Mouse (Mus musculus) neural tube, embryonic 13.5 days (tissue): ENCODE measurements around the gene Gpr84. TPM values are rescaled to one million over a fixed set of nuclear protein-coding genes. Genes with fewer than 3 reads are reported as not detected.

ENCODE experiments used
- ATAC-seq: fragments of 200-750 bp; cut with Nextera tagmentation; 2 replicates; pipeline ENCODE4 v1.8.0; 2017; ENCODE audit warnings: low read depth, mild to moderate bottlenecking, moderate TSS enrichment, moderate library complexity
- H3K27ac ChIP-seq: fragments of 300-500 bp; sonication (generic); replicated peaks from 2 replicates; pipeline ENCODE4 v1.5.1; 2015; ENCODE audit warnings: moderate library complexity, mild to moderate bottlenecking, inconsistent platforms
- H3K27me3 ChIP-seq: fragments of 300-500 bp; sonication (generic); 2 replicates; pipeline ENCODE4 v1.6.1; 2015; ENCODE audit warnings: mild to moderate bottlenecking, inconsistent platforms
- H3K36me3 ChIP-seq: fragments of 300-500 bp; sonication (generic); 2 replicates; pipeline ENCODE4 v1.6.1; 2015; ENCODE audit warnings: mild to moderate bottlenecking, inconsistent platforms
- H3K4me1 ChIP-seq: fragments of 300-500 bp; sonication (generic); replicated peaks from 2 replicates; pipeline ENCODE4 v1.6.1; 2015; ENCODE audit warnings: inconsistent platforms
- H3K4me2 ChIP-seq: fragments of 300-500 bp; sonication (generic); 2 replicates; pipeline ENCODE4 v1.6.1; 2015; ENCODE audit warnings: inconsistent platforms, mild to moderate bottlenecking, moderate library complexity
- H3K4me3 ChIP-seq: fragments of 300-500 bp; sonication (generic); 2 replicates; pipeline ENCODE4 v1.5.1; 2015; ENCODE audit warnings: mild to moderate bottlenecking, inconsistent platforms
- H3K9ac ChIP-seq: fragments of 300-500 bp; sonication (generic); 2 replicates; pipeline ENCODE4 v1.6.1; 2015; ENCODE audit warnings: moderate library complexity, mild to moderate bottlenecking, inconsistent platforms
- H3K9me3 ChIP-seq: fragments of 300-500 bp; sonication (generic); 2 replicates; pipeline ENCODE4 v1.6.1; 2016; ENCODE audit warnings: inconsistent platforms
- WGBS: fragments of 180-500 bp; shearing (Covaris S2); methylation state at CpG from one replicate; pipeline ENCODE4 v1.1.7; 2015; 5-methylcytosine and 5-hydroxymethylcytosine counted together
- polyA plus RNA-seq: library from polyadenylated mRNA; unstranded; fragments of >200 nt; fragmentation: Nextera tagmentation; extraction: Ambion mirVana; gene quantifications from 2 replicates; pipeline ENCODE4 v1.2.1, GENCODE M21; 2015

Gpr84 gene
- polyA plus RNA-seq, 1 experiment from 2014 or later, result 0.57 TPM

GRCm38 (mm10) chr15:103334194-103334593 is 23.8 kb upstream of the Gpr84 start:
- Histone ChIP-seq H3K4me2 (no peak overlapping the region), H3K27ac (no peak overlapping the region)
- ATAC-seq, result no peak

GRCm38 (mm10) chr15:103333738-103334137 is 23.3 kb upstream of the Gpr84 start:
- no peak for ATAC-seq
- H3K4me2 ChIP-seq, result no peak overlapping the region
- no peak overlapping the region for H3K27ac ChIP-seq
- WGBS, result 61% methylated on average over 5 of the region's 5 CpGs
- peaks cover 16% of the 10 kb centered on the region for H3K27me3 ChIP-seq
- H3K9me3 ChIP-seq, result no peaks in the 10 kb centered on the region
- H3K4me3 ChIP-seq, result no peak overlapping the region
- no peak overlapping the region for H3K9ac ChIP-seq
- no peaks in the 10 kb centered on the region for H3K36me3 ChIP-seq
- peaks cover 13% of the 10 kb centered on the region for H3K4me1 ChIP-seq

More at GRCm38 (mm10) chr15:103334194-103334593, 23.8 kb upstream of the Gpr84 start:
- Histone ChIP-seq H3K9me3 (no peaks in the 10 kb centered on the region), H3K36me3 (no peaks in the 10 kb centered on the region), H3K4me3 (no peak overlapping the region), H3K4me1 (peaks cover 17% of the 10 kb centered on the region), H3K9ac (0 out of 2 replicates have a peak overlapping the region, but pooled peaks have one; percentile 2), H3K27me3 (peaks cover 20% of the 10 kb centered on the region)
- 6% methylated on average over 2 of the region's 2 CpGs for WGBS

- no peaks in the 10 kb centered on the region for H3K36me3 ChIP-seq
- H3K27ac ChIP-seq, result no peak overlapping the region
- H3K9me3 ChIP-seq, result no peaks in the 10 kb centered on the region
- no peak for ATAC-seq
- WGBS, result 49% methylated on average over 5 of the region's 5 CpGs
- no peak overlapping the region for H3K4me3 ChIP-seq
- H3K4me2 ChIP-seq, result no peak overlapping the region
- peaks cover 10% of the 10 kb centered on the region for H3K27me3 ChIP-seq
- H3K4me1 ChIP-seq, result peaks cover 13% of the 10 kb centered on the region
- no peak overlapping the region for H3K9ac ChIP-seq
These were observed 22.7 kb upstream of the Gpr84 start for GRCm38 (mm10) chr15:103333081-103333615.

- peak overlapping the region; percentile 70 for H3K4me3 ChIP-seq
- H3K36me3 ChIP-seq, result peaks cover 14% of the 10 kb centered on the region
- no peaks in the 10 kb centered on the region for H3K27me3 ChIP-seq
- peak overlapping the region; percentile 79 for H3K27ac ChIP-seq
- H3K4me1 ChIP-seq, result peaks cover 39% of the 10 kb centered on the region
- peak; percentile 97 for ATAC-seq
- peak overlapping the region; percentile 84 for H3K4me2 ChIP-seq
- H3K9me3 ChIP-seq, result no peaks in the 10 kb centered on the region
- WGBS, result 1% methylated on average over 40 of the region's 40 CpGs
- peak overlapping the region; percentile 87 for H3K9ac ChIP-seq
These were observed 13.2 kb upstream of the Gpr84 start for GRCm38 (mm10) chr15:103323455-103324247.

GRCm38 (mm10) chr15:103323070-103323454 is 12.7 kb upstream of the Gpr84 start:
- H3K9ac ChIP-seq, result peak overlapping the region; percentile 87
- H3K27me3 ChIP-seq, result no peaks in the 10 kb centered on the region
- ATAC-seq, result peak; percentile 69
- H3K9me3 ChIP-seq, result no peaks in the 10 kb centered on the region
- peak overlapping the region; percentile 84 for H3K4me2 ChIP-seq
- H3K27ac ChIP-seq, result peak overlapping the region; percentile 79
- peak overlapping the region; percentile 70 for H3K4me3 ChIP-seq
- under 1% methylated on average over 19 of the region's 26 CpGs for WGBS
- peaks cover 43% of the 10 kb centered on the region for H3K4me1 ChIP-seq
- H3K36me3 ChIP-seq, result peaks cover 19% of the 10 kb centered on the region

- WGBS, result 46% methylated on average over 4 of the region's 4 CpGs
- Histone ChIP-seq H3K9me3 (no peaks in the 10 kb centered on the region), H3K4me3 (peak overlapping the region; percentile 70), H3K4me2 (peak overlapping the region; percentile 84), H3K4me1 (peaks cover 46% of the 10 kb centered on the region), H3K27me3 (no peaks in the 10 kb centered on the region), H3K27ac (0 out of 2 replicates have a peak overlapping the region, but pooled peaks have one; percentile 79), H3K9ac (peak overlapping the region; percentile 87), H3K36me3 (peaks cover 25% of the 10 kb centered on the region)
- no peak for ATAC-seq
These were observed 12.0 kb upstream of the Gpr84 start for GRCm38 (mm10) chr15:103322396-103322795.

- no peaks in the 10 kb centered on the region for H3K27me3 ChIP-seq
- H3K9ac ChIP-seq, result no peak overlapping the region
- 63% methylated on average over 1 of the region's 1 CpGs for WGBS
- no peak overlapping the region for H3K27ac ChIP-seq
- H3K4me1 ChIP-seq, result peaks cover 48% of the 10 kb centered on the region
- peaks cover 38% of the 10 kb centered on the region for H3K36me3 ChIP-seq
- H3K4me3 ChIP-seq, result no peak overlapping the region
- H3K9me3 ChIP-seq, result no peaks in the 10 kb centered on the region
- no peak for ATAC-seq
- H3K4me2 ChIP-seq, result 0 out of 2 replicates have a peak overlapping the region, but pooled peaks have one; percentile 84
These were observed 10.7 kb upstream of the Gpr84 start for GRCm38 (mm10) chr15:103321076-103321475.

- H3K27ac ChIP-seq, result peak overlapping the region; percentile 38
- whole genome bisulfite sequencing, result 82% methylated on average over 3 of the region's 3 CpGs
- H3K36me3 ChIP-seq, result peaks cover 47% of the 10 kb centered on the region
- no peak overlapping the region for H3K4me3 ChIP-seq
- H3K4me2 ChIP-seq, result no peak overlapping the region
- no peaks in the 10 kb centered on the region for H3K9me3 ChIP-seq
- no peak for ATAC-seq
- H3K9ac ChIP-seq, result no peak overlapping the region; the same call in 1 of the 2 replicates
- no peaks in the 10 kb centered on the region for H3K27me3 ChIP-seq
- peaks cover 67% of the 10 kb centered on the region for H3K4me1 ChIP-seq
These were observed 7.9 kb upstream of the Gpr84 start for GRCm38 (mm10) chr15:103318201-103318816.

GRCm38 (mm10) chr15:103317731-103318130 is 7.3 kb upstream of the Gpr84 start:
- H3K4me3 ChIP-seq, result no peak overlapping the region
- 81% methylated on average over 8 of the region's 8 CpGs for WGBS
- H3K9ac ChIP-seq, result no peak overlapping the region
- no peak for ATAC-seq
- no peaks in the 10 kb centered on the region for H3K9me3 ChIP-seq
- no peak overlapping the region for H3K4me2 ChIP-seq
- H3K27ac ChIP-seq, result peak overlapping the region; percentile 38; the same call in 1 of the 2 replicates
- H3K36me3 ChIP-seq, result peaks cover 52% of the 10 kb centered on the region
- H3K4me1 ChIP-seq, result peaks cover 70% of the 10 kb centered on the region
- H3K27me3 ChIP-seq, result no peaks in the 10 kb centered on the region

GRCm38 (mm10) chr15:103317120-103317519 is 6.7 kb upstream of the Gpr84 start:
- H3K4me1 ChIP-seq, result peaks cover 66% of the 10 kb centered on the region
- ATAC-seq, result no peak

GRCm38 (mm10) chr15:103315979-103316776 is 5.8 kb upstream of the Gpr84 start:
- 82% methylated on average over 10 of the region's 10 CpGs for WGBS
- Histone ChIP-seq H3K27me3 (no peaks in the 10 kb centered on the region), H3K27ac (0 out of 2 replicates have a peak overlapping the region, but pooled peaks have one; percentile 56), H3K36me3 (peaks cover 52% of the 10 kb centered on the region), H3K9ac (0 out of 2 replicates have a peak overlapping the region, but pooled peaks have one; percentile 31), H3K4me1 (peaks cover 56% of the 10 kb centered on the region), H3K4me2 (no peak overlapping the region), H3K4me3 (no peak overlapping the region), H3K9me3 (no peaks in the 10 kb centered on the region)
- no peak for ATAC-seq

More at GRCm38 (mm10) chr15:103317120-103317519, 6.7 kb upstream of the Gpr84 start:
- no peak overlapping the region for H3K4me3 ChIP-seq
- H3K27ac ChIP-seq, result no peak overlapping the region
- no peaks in the 10 kb centered on the region for H3K27me3 ChIP-seq
- H3K36me3 ChIP-seq, result peaks cover 52% of the 10 kb centered on the region
- peak overlapping the region; percentile 31; the same call in 1 of the 2 replicates for H3K9ac ChIP-seq
- no peaks in the 10 kb centered on the region for H3K9me3 ChIP-seq
- no peak overlapping the region for H3K4me2 ChIP-seq
